In genomic region chr10:3695332-3695905, GRCm38 (mm10) we compare ENCODE assay signal across 16 mouse cellular contexts. TPM values are rescaled to one million over a fixed set of nuclear protein-coding genes. Genes with fewer than 3 reads are reported as not detected.
A peak's percentile ranks its signal among the peaks of the same experiment; 100 is the strongest.
DNase-seq lines count a peak whose midpoint lies in the region; ATAC-seq lines count a peak whose summit lies in the region.
"Had no signal": no experiment of that assay in that cellular context is flagged by ENCODE, and none has a peak within 500 bp of the region (broad histone marks: within the 10 kb centered on the region; RNA-seq: fewer than 3 reads in every experiment).

No protein-coding gene starts in this region.

- DNase-seq in heart, adult 8-10 months (ENCODE audit: low spot score), result peak; percentile 38
- no peak for DNase-seq in heart, embryonic 10.5 days (ENCODE audit: low spot score)
- DNase-seq in lung, postnatal 25 days (ENCODE audit: low spot score), result no peak
- DNase-seq in gastrocnemius, postnatal 25 days, result peak; percentile 27
- no peak for DNase-seq in thymus, postnatal 14 days
- DNase-seq: cerebellum, adult 2 months; thymus, postnatal 4 days had no signal

- H3K27me3 ChIP-seq in forebrain, embryonic 13.5 days, result no peaks in the 10 kb centered on the region
- no peaks in the 10 kb centered on the region for H3K27me3 ChIP-seq in forebrain, embryonic 12.5 days
- no peaks in the 10 kb centered on the region for H3K27me3 ChIP-seq in heart, embryonic 10.5 days (ENCODE audit: insufficient read depth, poor library complexity, severe bottlenecking)
- H3K27me3 ChIP-seq in lung, embryonic 15.5 days, result no peaks in the 10 kb centered on the region
- H3K27me3 ChIP-seq: intestine, embryonic 15.5 days; limb, embryonic 15.5 days; stomach, embryonic 15.5 days had no signal

- no peak overlapping the region for H3K9ac ChIP-seq in forebrain, embryonic 13.5 days
- no peak overlapping the region for H3K9ac ChIP-seq in forebrain, embryonic 12.5 days
- H3K9ac ChIP-seq in lung, embryonic 15.5 days, result no peak overlapping the region
- H3K9ac ChIP-seq: intestine, embryonic 15.5 days; limb, embryonic 15.5 days; stomach, embryonic 15.5 days had no signal

- ATAC-seq in forebrain, embryonic 13.5 days, result peak; percentile 62
- ATAC-seq in forebrain, embryonic 12.5 days (ENCODE audit: low FRiP score), result no peak
- ATAC-seq in lung, embryonic 15.5 days (ENCODE audit: borderline replicate concordance, extremely low read depth, low FRiP score, low TSS enrichment), result peak; percentile 27; the same call in 1 of the 2 replicates
- ATAC-seq: intestine, embryonic 15.5 days; lung, postnatal 0 days had no signal

- H3K9me3 ChIP-seq in forebrain, embryonic 13.5 days (replicated peaks), result no peaks in the 10 kb centered on the region
- no peaks in the 10 kb centered on the region for H3K9me3 ChIP-seq in forebrain, embryonic 12.5 days
- H3K9me3 ChIP-seq in heart, embryonic 10.5 days, result no peaks in the 10 kb centered on the region
- no peaks in the 10 kb centered on the region for H3K9me3 ChIP-seq in lung, embryonic 15.5 days
- H3K9me3 ChIP-seq: intestine, embryonic 15.5 days; limb, embryonic 15.5 days; stomach, embryonic 15.5 days had no signal

- 68% methylated on average over 5 of the region's 5 CpGs for WGBS in forebrain, embryonic 13.5 days
- 84% methylated on average over 5 of the region's 5 CpGs for WGBS in forebrain, embryonic 12.5 days
- WGBS in heart, embryonic 10.5 days, result 74% methylated on average over 5 of the region's 5 CpGs
- 67% methylated on average over 5 of the region's 5 CpGs for WGBS in lung, embryonic 15.5 days

- H3K4me2 ChIP-seq in forebrain, embryonic 13.5 days, result no peak overlapping the region
- no peak overlapping the region for H3K4me2 ChIP-seq in forebrain, embryonic 12.5 days
- H3K4me2 ChIP-seq in lung, embryonic 15.5 days, result no peak overlapping the region
- H3K4me2 ChIP-seq: intestine, embryonic 15.5 days; stomach, embryonic 15.5 days had no signal

- H3K4me3 ChIP-seq in forebrain, embryonic 13.5 days, result no peak overlapping the region
- no peak overlapping the region for H3K4me3 ChIP-seq in forebrain, embryonic 12.5 days (replicated peaks)
- H3K4me3 ChIP-seq in heart, embryonic 10.5 days, result no peak overlapping the region
- no peak overlapping the region for H3K4me3 ChIP-seq in lung, embryonic 15.5 days
- H3K4me3 ChIP-seq: intestine, embryonic 15.5 days; limb, embryonic 15.5 days; stomach, embryonic 15.5 days had no signal

- no peaks in the 10 kb centered on the region for H3K4me1 ChIP-seq in forebrain, embryonic 13.5 days
- H3K4me1 ChIP-seq in forebrain, embryonic 12.5 days, result no peaks in the 10 kb centered on the region
- H3K4me1 ChIP-seq in heart, embryonic 10.5 days, result no peaks in the 10 kb centered on the region
- H3K4me1 ChIP-seq in lung, embryonic 15.5 days, result peaks cover 26% of the 10 kb centered on the region
- H3K4me1 ChIP-seq: intestine, embryonic 15.5 days had no signal

- no peaks in the 10 kb centered on the region for H3K36me3 ChIP-seq in forebrain, embryonic 13.5 days (ENCODE audit: poor library complexity, severe bottlenecking)
- H3K36me3 ChIP-seq in forebrain, embryonic 12.5 days (replicated peaks), result no peaks in the 10 kb centered on the region
- no peaks in the 10 kb centered on the region for H3K36me3 ChIP-seq in heart, embryonic 10.5 days
- H3K36me3 ChIP-seq in lung, embryonic 15.5 days, result no peaks in the 10 kb centered on the region
- H3K36me3 ChIP-seq: intestine, embryonic 15.5 days; limb, embryonic 15.5 days; stomach, embryonic 15.5 days had no signal

- no peak overlapping the region for H3K27ac ChIP-seq in forebrain, embryonic 13.5 days
- no peak overlapping the region for H3K27ac ChIP-seq in forebrain, embryonic 12.5 days
- no peak overlapping the region for H3K27ac ChIP-seq in heart, embryonic 10.5 days
- no peak overlapping the region for H3K27ac ChIP-seq in lung, embryonic 15.5 days
- H3K27ac ChIP-seq: intestine, embryonic 15.5 days; kidney, postnatal 0 days; stomach, embryonic 15.5 days had no signal

RNA-seq across cellular contexts. Expression of gene Plekhg1, which starts 44.7 kb away (rescaled TPM):
- polyA plus RNA-seq in forebrain, embryonic 13.5 days (2015; fragmentation: Nextera tagmentation; extraction: Ambion mirVana), result 4.0 and 5.5 TPM in 2 replicates
- polyA plus RNA-seq in forebrain, embryonic 12.5 days (2016; fragmentation: Nextera tagmentation; extraction: Ambion mirVana), result 9.7 and 14.9 TPM in 2 replicates
- 1 to 10 TPM; 5.9 to 8.6 (median 7.2) TPM for total RNA-seq in heart, adult 8-10 months (2022)
- 5.0 and 6.1 TPM in 2 replicates for polyA plus RNA-seq in heart, embryonic 10.5 days (2016; fragmentation: Nextera tagmentation; extraction: Ambion mirVana)
- 9.4 and 9.9 TPM in 2 replicates for polyA plus RNA-seq in lung, embryonic 15.5 days (2015; fragmentation: Nextera tagmentation; extraction: Ambion mirVana)
- 1 to 10 TPM; 3.4 to 3.8 TPM for total RNA-seq in gastrocnemius, postnatal 25 days (2021)
- total RNA-seq: megakaryocyte-erythroid progenitor cell, adult 5-6 weeks had no signal

Comparison
In these comparisons a context has a peak if more than half of its experiments do, and no peak if none do; other contexts are left out.
1. DNase-seq: peak in heart, adult 8-10 months (single experiment) and gastrocnemius, postnatal 25 days (single experiment); none in heart, embryonic 10.5 days (single experiment), lung, postnatal 25 days (single experiment) and thymus, postnatal 14 days (single experiment).